Mouse (Mus musculus): ENCODE results near the gene Tspan7.

DNA sequence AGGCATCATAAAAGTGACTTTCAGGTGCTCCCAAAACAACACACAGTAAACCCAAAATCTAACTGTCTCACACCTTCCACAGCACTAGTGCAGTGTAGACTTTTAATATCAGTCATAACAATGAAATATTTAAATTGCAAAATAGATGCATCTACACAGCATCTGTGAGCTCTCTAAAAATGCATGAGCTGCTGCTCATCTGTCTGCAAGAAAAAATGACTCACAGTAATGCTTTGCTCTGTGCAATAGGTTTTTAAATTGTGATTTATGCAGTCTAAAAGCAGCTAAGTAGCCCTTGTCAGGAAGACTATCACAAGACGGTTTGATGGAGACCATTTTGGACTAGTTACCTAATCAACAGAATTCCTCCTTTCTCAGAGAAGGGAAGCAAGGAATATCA, 31.2 kb upstream of the Tspan7 start:
- TF ChIP-seq GATA1 (IDR thresholded peaks at IDR 0.05; ENCODE audit: borderline replicate concordance, low read length) (no peak), FLI1 (IDR thresholded peaks at IDR 0.05; ENCODE audit: low read length) (no peak)

Data from megakaryocyte, embryonic 14.5 days (primary cell).